Mouse (Mus musculus) adrenal gland, postnatal 25 days (tissue): Measurements from ENCODE around the gene Xlr5c. TPM values are rescaled to one million over a fixed set of nuclear protein-coding genes. Genes with fewer than 3 reads are reported as not detected.
"Not testable (repeated sequence)": the region's sequence is repeated elsewhere in the genome, so short reads cannot be mapped to it uniquely, and the experiment has no call there.

Experiments used
- DNase-seq: peaks from one replicate; pipeline ENCODE4 v3.0.0; 2021; ENCODE audit warnings: mixed read lengths
- long read RNA-seq: library from polyadenylated mRNA; stranded (forward); transcript quantifications from one replicate; pipeline ENCODE4 v2.0.0, GENCODE M21; 2021
- total RNA-seq: library from RNA; stranded (reverse); gene quantifications from 2 replicates; pipeline ENCODE4 v1.2.3, GENCODE M21; 2021

Xlr5c gene
- total RNA-seq: not detected in 2 replicates
- long read RNA-seq: 0 reads

GRCm38 (mm10) chrX:73292876-73293275, at the start of gene Xlr5c, which contains the start of gene Xlr5a:
Gene Xlr5c, minus strand, starts transcription at chrX:73292976.
Gene Xlr5a, minus strand, starts transcription at chrX:73292976.
- DNase-seq: not testable (repeated sequence)

GRCm38 (mm10) chrX:73342483-73342895, 49.7 kb upstream of the Xlr5c start, which contains the start of gene Zfp275:
Gene Zfp275, plus strand, starts transcription at chrX:73342621.
- peak; percentile 85 for DNase-seq

GRCm38 (mm10) chrX:73342068-73342467, 49.3 kb upstream of the Xlr5c start:
- DNase-seq: no peak

GRCm38 (mm10) chrX:73341473-73341872, 48.7 kb upstream of the Xlr5c start:
- DNase-seq: no peak

- no peak for DNase-seq
Measured at GRCm38 (mm10) chrX:73336740-73337139, 44.0 kb upstream of the Xlr5c start, which contains the start of gene Gm45015. Gene Gm45015, minus strand, starts transcription at chrX:73336840.

- no peak for DNase-seq
Measured at GRCm38 (mm10) chrX:73333548-73333947, 40.8 kb upstream of the Xlr5c start.

- DNase-seq: no peak
Measured at GRCm38 (mm10) chrX:73327215-73327614, 34.4 kb upstream of the Xlr5c start.

GRCm38 (mm10) chrX:73321029-73321428, 28.3 kb upstream of the Xlr5c start:
- no peak for DNase-seq

- DNase-seq: peak; percentile 7
Measured at GRCm38 (mm10) chrX:73312522-73312921, 19.7 kb upstream of the Xlr5c start.

- DNase-seq: not testable (repeated sequence)
Measured at GRCm38 (mm10) chrX:73295745-73296144, 3.0 kb upstream of the Xlr5c start.

- DNase-seq: not testable (repeated sequence)
Measured at GRCm38 (mm10) chrX:73265270-73265669, 27.5 kb downstream of the Xlr5c start, which contains the start of gene Xlr3c. Gene Xlr3c, minus strand, starts transcription at chrX:73265390.

GRCm38 (mm10) chrX:73262428-73262827, 30.3 kb downstream of the Xlr5c start:
- DNase-seq: not testable (repeated sequence)

GRCm38 (mm10) chrX:73242821-73243325, 49.9 kb downstream of the Xlr5c start, which contains the start of gene Xlr4c:
Gene Xlr4c, minus strand, starts transcription at chrX:73243130.
- DNase-seq: not testable (repeated sequence)

Other genes starting within 250 kb of the Xlr5c start
- gene Pnma3, start 228.2 kb downstream of the Xlr5c start, total RNA-seq: 0.29 and 0.36 TPM in 2 replicates
- 1.3 TPM in 1 of 2 replicates, not detected in the other for gene Xlr4a, start 210.5 kb downstream of the Xlr5c start, total RNA-seq
- 1.4 and 2.2 TPM in 2 replicates for gene Xlr3a, start 195.9 kb downstream of the Xlr5c start, total RNA-seq
- gene Gm14685, start 175.9 kb downstream of the Xlr5c start, total RNA-seq: 0.18 TPM in 1 of 2 replicates, not detected in the other
- gene Xlr5b, start 144.2 kb downstream of the Xlr5c start, total RNA-seq: not detected in 2 replicates
- not detected in 2 replicates for gene DXBay18, start 143.5 kb downstream of the Xlr5c start, total RNA-seq
- not detected in 2 replicates for gene Spin2d, start 116.0 kb downstream of the Xlr5c start, total RNA-seq
- gene Xlr3b, start 100.8 kb downstream of the Xlr5c start, total RNA-seq: 4.1 and 5.9 TPM in 2 replicates
- not detected in 2 replicates for gene Xlr4b, start 78.6 kb downstream of the Xlr5c start, total RNA-seq
- gene F8a, start 64.7 kb downstream of the Xlr5c start, total RNA-seq: 9.4 and 11.7 TPM in 2 replicates
- not detected in 2 replicates for gene Xlr4c, start 49.8 kb downstream of the Xlr5c start, total RNA-seq
- 0.21 TPM in 1 of 2 replicates, not detected in the other for gene Xlr3c, start 27.6 kb downstream of the Xlr5c start, total RNA-seq
- gene Xlr5a, start within 50 bp of the Xlr5c start, total RNA-seq: 0.24 TPM in 1 of 2 replicates, not detected in the other
- gene Gm45015, start 43.9 kb upstream of the Xlr5c start, total RNA-seq: not detected in 2 replicates
- gene Zfp275, start 49.6 kb upstream of the Xlr5c start, total RNA-seq: 23.0 and 27.0 TPM in 2 replicates
- gene Gm18336, start 105.8 kb upstream of the Xlr5c start, total RNA-seq: not detected in 2 replicates
- gene Zfp92, start 118.1 kb upstream of the Xlr5c start, total RNA-seq: 0.19 and 0.24 TPM in 2 replicates
- gene Trex2, start 142.4 kb upstream of the Xlr5c start, total RNA-seq: not detected in 2 replicates
- 27.7 and 31.8 TPM in 2 replicates for gene Haus7, start 166.1 kb upstream of the Xlr5c start, total RNA-seq
- 185 and 205 TPM in 2 replicates for gene Bgn, start 190.6 kb upstream of the Xlr5c start, total RNA-seq
- gene Atp2b3, start 210.1 kb upstream of the Xlr5c start, total RNA-seq: 38.1 and 43.3 TPM in 2 replicates